Mouse (Mus musculus): ENCODE results near the gene Nlrx1.

- TF ChIP-seq TAL1 (IDR thresholded peaks at IDR 0.05; ENCODE audit: low read length) (no peak), GATA1 (IDR thresholded peaks at IDR 0.05; ENCODE audit: low read length) (no peak)
These were observed 17.1 kb downstream of the Nlrx1 start, which contains the start of gene Pdzd3 for GRCm38 (mm10) chr9:44251314-44251713.

Measured in erythroblast, embryonic 14.5 days (primary cell).